Mouse (Mus musculus) small intestine, adult 2 months (tissue): ENCODE data around the gene Atp8a2.

Source experiments
- CTCF ChIP-seq: fragments of 200-500 bp; IDR thresholded peaks from 2 replicates; pipeline ENCODE4 v1.5.1; 2012; ENCODE audit warnings: low read depth, mild to moderate bottlenecking, control low read depth, inconsistent platforms, low read length, moderate library complexity, mixed read lengths; ENCODE audit not compliant: insufficient replicate concordance, insufficient read length; ENCODE audit errors: extremely low read depth
- POLR2A ChIP-seq: fragments of 200-500 bp; IDR thresholded peaks from 2 replicates; pipeline ENCODE4 v1.6.1; 2012; ENCODE audit warnings: low read depth, mild to moderate bottlenecking, control low read depth, inconsistent platforms, low read length, moderate library complexity

- no peak for TF ChIP-seq CTCF
- TF ChIP-seq POLR2A, result no peak
Observed at GRCm38 (mm10) chr14:60065186-60065585, 131.8 kb downstream of the Atp8a2 start.
